Mouse (Mus musculus) R1 (cell line): ENCODE results near the gene Thoc3.

ENCODE experiments used
- DNase-seq: peaks from one replicate; pipeline ENCODE4 v3.0.0-alpha.2; 2018; ENCODE audit warnings: low read depth, low spot score

The Thoc3 gene

DNA sequence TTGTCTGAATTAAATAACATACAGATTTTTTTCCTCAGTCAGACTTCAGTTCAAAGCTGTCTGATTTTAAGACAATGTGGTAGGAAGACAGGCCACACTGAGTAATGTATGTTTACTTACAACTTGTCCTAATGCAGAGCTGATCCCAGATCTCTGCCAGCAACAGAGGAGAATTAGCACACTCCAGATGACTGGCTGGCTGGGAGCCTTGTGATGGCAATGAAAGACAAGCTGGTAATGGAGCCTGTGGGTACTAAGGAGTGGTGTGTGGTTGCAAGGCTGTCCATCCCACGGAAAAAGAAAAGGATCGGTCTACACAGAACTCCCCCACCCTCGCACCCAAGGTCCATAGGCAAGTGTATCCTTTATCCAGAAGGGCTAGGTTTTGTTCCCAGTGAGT lies 25.0 kb downstream of the Thoc3 start:
- DNase-seq = no peak

DNA sequence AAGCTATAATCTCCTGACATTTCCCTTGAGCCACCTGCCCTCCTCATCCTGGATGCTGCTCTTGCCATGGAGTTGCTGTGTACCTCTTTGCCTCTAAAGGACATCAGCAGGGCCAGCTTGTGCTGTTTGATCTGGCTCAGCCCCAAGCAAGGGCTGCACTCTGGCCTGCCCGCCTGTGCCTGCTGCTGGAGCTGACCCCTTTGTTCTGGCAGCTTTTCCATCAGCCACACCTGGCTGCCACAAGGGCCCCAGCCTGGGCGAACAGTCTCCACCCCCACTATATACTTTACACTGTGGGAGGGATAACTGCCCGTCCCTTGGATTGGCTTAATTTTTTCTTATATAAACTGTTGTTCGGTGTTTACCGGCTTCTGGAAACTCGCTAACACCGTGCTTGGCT lies 28.7 kb downstream of the Thoc3 start:
- DNase-seq = no peak

DNA sequence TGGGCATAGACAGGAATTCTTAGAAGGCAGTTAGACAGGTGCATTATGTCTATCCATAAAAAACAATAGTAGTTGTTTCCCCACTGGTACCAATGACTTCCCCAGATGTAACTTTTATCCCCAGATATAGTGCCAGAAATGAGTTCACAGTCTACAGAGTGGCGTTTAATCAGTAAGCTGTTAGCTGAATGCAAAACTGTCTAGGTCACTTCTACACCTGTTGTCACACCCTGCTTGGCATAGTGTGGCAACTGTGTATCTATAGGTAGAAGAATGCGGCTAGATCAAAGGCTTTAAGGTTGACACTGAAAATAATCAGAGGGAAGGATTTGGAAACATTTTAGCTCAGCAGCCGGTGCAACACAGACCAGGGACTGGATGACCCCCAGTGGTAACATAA lies 29.8 kb downstream of the Thoc3 start:
- no peak for DNase-seq

DNA sequence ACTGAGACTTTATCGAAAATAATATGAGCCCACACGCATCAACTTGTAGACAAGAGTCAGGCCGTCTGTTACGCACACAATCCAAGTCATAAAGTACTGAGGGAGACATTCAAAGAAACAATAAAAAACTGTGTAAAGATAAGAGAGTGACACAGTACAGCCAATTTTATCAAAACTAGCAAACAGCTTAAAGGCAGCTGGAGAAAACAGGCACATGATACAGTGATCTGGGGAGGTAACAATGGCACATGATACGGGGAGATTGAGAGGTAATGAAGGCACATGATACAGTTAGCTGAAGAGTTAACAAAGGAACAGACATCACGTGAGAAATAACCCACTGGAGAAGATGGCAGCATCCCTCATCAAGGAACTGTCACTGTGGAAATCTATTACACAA lies 31.6 kb downstream of the Thoc3 start:
- DNase-seq = no peak

DNA sequence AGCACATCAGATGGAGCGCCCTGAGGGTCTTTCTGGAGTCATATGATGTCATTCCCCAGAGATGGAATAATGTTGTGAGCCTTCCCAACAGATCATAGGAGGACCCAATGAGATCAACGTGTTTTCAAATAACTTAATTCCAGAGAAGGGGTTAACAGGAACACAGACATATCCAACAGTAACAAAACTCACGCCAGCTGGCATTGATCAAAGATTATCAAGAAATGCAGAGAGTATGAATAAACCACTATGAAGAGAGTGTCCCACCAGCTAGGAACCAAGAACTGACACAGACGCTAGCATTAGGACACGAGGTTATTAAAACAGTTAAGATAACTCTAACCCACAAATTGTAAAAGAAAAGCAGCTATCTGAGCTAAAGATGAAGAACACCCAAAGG lies 32.0 kb downstream of the Thoc3 start:
- DNase-seq = no peak

DNA sequence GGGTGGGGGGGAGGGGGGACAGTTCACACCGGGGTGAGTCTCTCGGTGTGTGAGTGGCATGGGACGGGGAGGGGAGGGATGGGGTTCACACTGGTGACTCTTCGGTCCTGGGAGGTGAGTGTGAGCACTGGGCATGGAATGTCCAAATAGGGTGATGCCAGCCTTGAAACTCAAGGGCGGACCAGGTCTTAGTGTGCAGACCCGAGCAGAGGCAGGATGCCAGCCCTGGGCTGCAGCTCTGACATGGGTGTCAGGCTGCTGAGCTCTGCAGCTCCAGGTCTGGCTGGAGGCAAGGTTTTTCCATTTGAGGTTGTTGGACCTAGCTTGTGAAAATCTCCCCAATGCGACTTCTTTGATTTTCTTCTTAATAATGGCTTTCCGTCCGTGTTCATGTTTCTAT lies 37.5 kb downstream of the Thoc3 start:
- no peak for DNase-seq

DNA sequence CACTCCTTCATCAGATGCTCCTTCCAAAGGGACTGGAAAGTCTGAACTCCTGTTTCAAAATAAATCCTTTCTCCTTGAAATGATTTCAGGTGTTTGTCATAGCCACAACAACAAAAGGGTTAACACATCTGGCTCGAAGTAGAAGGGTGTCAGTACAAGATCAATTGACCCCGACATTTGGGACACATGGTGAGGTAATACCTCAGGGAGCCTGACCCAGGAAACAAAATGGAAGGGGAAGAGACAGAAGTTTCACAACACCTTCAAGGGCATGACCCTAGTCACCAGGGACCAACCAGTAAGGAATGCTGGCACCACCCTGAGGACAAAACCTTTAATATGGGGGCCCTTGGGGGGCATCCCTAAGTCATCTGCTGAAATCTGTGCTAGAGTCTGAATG lies 38.6 kb downstream of the Thoc3 start:
- no peak for DNase-seq

DNA sequence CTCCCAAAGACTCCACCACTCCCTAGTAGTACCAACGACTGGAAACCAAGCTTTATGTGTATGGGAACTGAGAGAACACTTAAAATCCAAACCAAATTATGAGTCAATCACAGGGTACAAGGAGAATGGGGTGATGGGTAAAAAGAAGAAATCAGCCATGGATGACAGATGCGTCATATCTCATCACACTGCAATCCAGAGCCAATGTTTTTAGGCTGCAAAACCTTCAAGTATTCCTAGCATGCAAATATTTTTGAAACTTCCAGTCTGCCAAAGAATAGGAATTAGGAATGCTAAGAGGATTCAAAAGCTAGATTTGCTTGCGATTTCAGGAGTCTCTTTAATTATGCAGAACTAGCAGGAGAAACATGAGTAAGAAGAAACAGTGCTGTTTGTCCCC lies 39.9 kb downstream of the Thoc3 start:
- DNase-seq = no peak

DNA sequence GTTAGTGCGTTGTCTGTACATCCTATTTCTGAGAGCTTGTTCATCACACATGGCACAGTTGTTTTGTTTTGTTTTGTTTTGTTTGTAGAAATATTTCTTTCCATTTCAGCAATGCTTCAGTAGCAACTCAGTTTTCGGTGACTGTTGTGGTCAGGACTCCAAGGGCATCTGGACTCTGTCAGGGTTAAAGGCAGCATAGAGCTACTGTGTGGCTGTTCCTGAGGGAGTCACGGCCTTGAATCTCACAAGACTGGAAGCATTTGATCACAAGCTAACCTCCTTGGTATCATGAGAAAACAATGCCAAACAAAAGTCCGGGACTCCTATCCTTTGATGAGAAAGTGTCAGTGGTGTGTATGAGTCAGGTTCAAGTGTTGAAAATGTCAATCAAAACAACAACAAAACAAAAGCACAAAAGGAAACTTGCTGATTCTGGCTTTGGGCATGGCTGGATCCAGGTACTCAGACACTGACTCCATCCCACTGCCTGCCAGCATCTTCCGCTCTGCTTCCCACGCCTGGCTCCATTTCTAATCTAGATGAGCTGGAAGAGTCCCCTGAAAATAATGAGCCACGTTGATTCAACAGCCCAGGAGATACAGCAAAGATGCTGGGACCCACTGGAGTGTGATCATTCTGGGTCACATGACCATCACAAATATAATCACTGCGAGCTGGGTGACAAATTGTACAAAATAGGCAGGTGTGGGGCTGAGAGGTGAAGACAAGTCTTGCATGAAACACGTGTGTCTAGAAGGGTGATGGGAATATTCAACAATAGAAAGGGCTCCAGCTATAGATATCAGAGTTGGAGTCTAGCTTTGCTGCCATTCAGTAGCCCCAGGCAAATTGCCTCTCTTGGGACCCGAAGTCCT lies 41.6 kb downstream of the Thoc3 start:
- no peak for DNase-seq

DNA sequence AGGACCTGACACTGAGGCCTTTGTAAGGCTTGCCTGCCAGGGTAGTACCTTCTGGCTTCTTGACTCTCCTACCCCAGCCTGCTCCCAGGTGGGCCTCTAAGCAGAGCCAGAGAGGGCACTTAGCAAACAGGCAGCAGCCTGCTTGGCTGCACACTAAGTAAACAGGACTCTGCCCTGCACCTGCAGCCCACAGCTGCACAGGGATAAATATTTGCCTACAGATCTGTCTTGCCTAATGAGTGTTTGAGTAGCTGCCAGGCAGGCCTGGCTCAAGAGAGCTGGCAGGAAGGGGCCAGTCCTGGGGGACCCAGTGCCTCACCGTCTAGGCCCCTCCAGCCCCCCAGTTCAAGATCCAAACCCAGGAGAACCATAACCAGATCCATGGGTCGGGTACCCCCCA lies 43.4 kb downstream of the Thoc3 start:
- no peak for DNase-seq

DNA sequence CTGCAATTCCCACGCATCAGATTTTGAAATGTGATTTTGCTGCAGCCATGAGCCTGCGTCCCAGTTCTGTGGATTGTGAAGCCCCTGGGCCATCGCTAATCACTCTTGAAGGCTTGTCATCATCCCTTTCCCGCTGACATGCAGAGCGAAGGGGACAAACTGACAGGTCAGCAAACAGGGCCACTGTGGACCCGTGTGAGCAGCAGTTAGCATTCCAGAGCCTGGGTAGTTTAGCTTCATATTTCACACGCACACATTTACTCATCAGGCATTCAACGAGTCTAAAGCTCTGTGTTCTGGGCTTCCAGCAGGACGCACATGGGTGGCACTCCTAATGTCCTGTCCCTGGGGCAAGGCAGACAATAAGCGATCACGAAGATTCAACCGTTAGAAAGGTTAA lies 48.4 kb downstream of the Thoc3 start:
- no peak for DNase-seq

DNA sequence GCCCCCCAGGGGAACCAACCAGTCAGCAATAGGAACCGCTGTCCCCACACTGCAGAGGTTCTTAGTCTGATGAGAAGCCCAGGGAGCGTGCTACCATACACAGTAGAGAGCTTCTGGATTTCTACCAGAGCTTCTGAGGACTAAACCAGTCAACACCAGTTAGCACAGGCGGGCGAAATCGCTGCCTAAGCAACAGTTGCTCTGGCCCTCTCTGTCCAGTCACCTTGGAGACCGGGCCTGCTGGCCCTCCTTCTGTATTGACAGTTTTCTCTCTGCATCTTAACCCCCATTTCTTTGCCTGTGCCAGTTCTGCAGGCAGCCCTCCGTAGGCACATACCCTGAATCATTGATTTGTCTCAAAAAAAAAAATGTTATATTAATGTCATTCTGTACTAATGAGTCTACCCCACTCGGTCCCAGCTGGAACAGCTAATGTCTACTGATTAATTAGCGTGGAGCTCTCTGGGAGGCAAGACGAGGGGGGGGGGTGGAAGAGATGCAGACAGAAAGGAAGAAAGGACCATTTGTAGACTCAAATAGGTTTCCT lies 49.8 kb downstream of the Thoc3 start:
- no peak for DNase-seq

DNA sequence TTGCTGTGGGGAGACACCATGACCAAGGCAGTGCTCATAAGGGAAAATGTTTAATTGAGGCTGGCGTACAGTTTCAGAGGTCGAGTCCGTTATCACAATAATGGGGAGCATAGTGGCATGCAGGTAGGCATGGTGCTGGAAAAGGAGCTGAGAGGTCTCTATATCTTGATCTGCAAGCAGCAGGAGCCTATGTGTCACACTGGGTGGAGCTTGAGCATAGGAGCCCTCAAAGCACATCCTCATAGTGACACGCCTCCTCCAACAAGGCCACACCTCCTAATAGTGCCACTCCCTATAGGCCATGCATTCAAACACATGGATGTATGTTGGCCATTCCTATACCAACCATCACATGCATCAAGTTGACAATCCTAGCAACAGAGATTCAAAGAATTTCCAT lies 53.6 kb downstream of the Thoc3 start:
- DNase-seq = no peak

DNA sequence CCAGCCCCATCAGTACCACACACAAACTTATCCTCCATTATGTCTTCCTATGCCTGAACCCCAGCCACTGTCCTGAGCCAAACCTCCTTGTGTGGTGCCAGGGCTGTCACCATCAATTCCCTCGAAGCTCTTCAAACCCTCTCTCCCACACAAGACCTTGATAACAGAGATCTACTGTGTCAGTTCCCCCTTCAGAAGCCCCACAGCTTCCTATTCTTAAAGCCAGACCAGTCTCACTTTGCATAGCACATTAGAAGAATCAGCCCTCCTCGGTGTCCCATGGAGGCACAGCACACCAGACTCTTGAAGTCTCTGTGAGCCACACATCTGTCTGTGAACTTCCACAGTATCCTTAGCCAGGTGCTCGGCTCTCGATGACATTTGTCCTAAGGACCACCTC lies 55.9 kb downstream of the Thoc3 start:
- no peak for DNase-seq

DNA sequence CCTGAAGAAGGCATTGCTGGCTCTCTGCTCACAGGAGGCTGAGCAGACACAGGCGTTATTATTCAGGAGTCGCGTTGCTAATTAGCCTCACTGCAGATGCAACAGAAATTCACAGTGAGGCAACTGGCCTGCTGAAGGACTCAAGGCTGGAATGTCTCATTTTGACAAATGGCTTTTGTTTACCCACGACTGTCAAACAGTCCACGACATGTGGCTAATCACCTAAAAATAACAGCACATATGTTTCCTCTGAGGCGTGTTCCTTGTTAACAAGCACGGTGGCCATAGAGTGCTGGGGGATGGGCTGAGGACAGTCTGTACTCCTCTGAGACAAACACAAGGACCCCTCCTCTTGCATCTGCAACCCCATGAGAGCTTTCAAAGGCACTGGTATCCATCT lies 56.4 kb downstream of the Thoc3 start:
- no peak for DNase-seq

DNA sequence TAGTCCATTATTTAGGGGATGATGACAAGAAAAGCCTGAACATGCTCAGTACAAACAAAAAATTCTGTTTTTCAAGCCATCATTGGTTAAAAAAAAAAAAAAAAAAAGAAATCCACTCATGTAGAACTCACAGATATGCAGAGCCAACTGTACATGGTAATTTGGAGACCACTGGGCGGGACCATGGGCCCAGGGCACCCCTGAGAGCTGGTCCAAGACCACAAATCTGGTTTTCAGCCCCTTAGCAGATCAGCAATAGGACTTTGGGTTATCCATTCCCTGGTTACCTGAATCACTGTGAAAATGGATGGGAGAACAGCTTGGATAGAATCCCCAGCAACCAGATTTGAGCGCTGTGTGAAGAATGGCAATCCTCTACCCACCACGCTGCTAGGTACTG lies 57.0 kb downstream of the Thoc3 start:
- DNase-seq = no peak
